Mouse (Mus musculus): Measurements from ENCODE around the gene Cotl1.

GRCm38 (mm10) chr8:119784141-119784574, 56.2 kb downstream of the Cotl1 start:
- TF ChIP-seq FLI1 (IDR thresholded peaks at IDR 0.05; ENCODE audit: low read length): no peak
- TF ChIP-seq GATA1 (IDR thresholded peaks at IDR 0.05; ENCODE audit: borderline replicate concordance, low read length): no peak

Data from megakaryocyte, embryonic 14.5 days (primary cell).